Mouse (Mus musculus) liver, adult 2 months (tissue): ENCODE results near the gene Cplx3. TPM values are rescaled to one million over a fixed set of nuclear protein-coding genes. Genes with fewer than 3 reads are reported as not detected.
A peak's percentile ranks its signal among the peaks of the same experiment; 100 is the strongest.

Experiments
- DNase-seq: peaks from one replicate; pipeline ENCODE4 v3.0.0-alpha.2; 2011; ENCODE audit warnings: low read depth, low spot score; ENCODE audit errors: extremely low read depth
- H3K27ac ChIP-seq: fragments of 200-500 bp; replicated peaks from 2 replicates; pipeline ENCODE4 v1.5.1; 2012; ENCODE audit warnings: low read depth, mild to moderate bottlenecking, control low read depth, inconsistent platforms, low read length; ENCODE audit not compliant: insufficient read depth
- H3K27me3 ChIP-seq: fragments of 200-500 bp; 2 replicates; pipeline ENCODE4 v1.6.1; 2012; ENCODE audit warnings: mild to moderate bottlenecking, moderate library complexity, low read length, inconsistent platforms; ENCODE audit not compliant: control insufficient read depth, insufficient read depth
- H3K36me3 ChIP-seq: fragments of 200-500 bp; 2 replicates; pipeline ENCODE4 v1.6.1; 2012; ENCODE audit warnings: low read length, inconsistent platforms; ENCODE audit not compliant: control insufficient read depth, insufficient read depth
- H3K4me1 ChIP-seq: fragments of 200-500 bp; 2 replicates; pipeline ENCODE4 v1.6.1; 2011; ENCODE audit warnings: low read length; ENCODE audit not compliant: control insufficient read depth, insufficient read depth
- H3K4me3 ChIP-seq: fragments of 200-500 bp; 2 replicates; pipeline ENCODE4 v1.5.1; 2011; ENCODE audit warnings: low read depth, mild to moderate bottlenecking, control low read depth, low read length, moderate library complexity; ENCODE audit not compliant: insufficient read depth
- H3K79me2 ChIP-seq: fragments of 200-500 bp; 2 replicates; pipeline ENCODE4 v1.6.1; 2012; ENCODE audit warnings: inconsistent platforms, mild to moderate bottlenecking, low read length, moderate library complexity; ENCODE audit not compliant: control insufficient read depth, insufficient read depth
- H3K9ac ChIP-seq: fragments of 200-500 bp; 2 replicates; pipeline ENCODE4 v1.6.1; 2012; ENCODE audit warnings: low read depth, mild to moderate bottlenecking, control low read depth, inconsistent platforms, low read length
- CTCF ChIP-seq: fragments of 200-500 bp; IDR thresholded peaks from 2 replicates; pipeline ENCODE4 v1.5.1; 2011; ENCODE audit warnings: low read depth, low read length, control low read depth
- POLR2A ChIP-seq: fragments of 200-500 bp; IDR thresholded peaks from 2 replicates; pipeline ENCODE4 v1.6.1; 2011; ENCODE audit warnings: low read length, control low read depth; ENCODE audit not compliant: insufficient read depth; ENCODE audit errors: extremely low read depth
- WGBS: fragments of 180-500 bp; shearing (Covaris S2); methylation state at CpG from one replicate; pipeline ENCODE4 v1.1.7; 2018; 5-methylcytosine and 5-hydroxymethylcytosine counted together
- polyA plus RNA-seq: library from polyadenylated mRNA; depleted of rRNA; stranded (reverse); fragments of >200 nt; gene quantifications from 2 replicates; pipeline ENCODE4 v1.2.3, GENCODE M21; 2012
- total RNA-seq: library from RNA; depleted of rRNA; stranded (reverse); fragments of >200 nt; gene quantifications from 2 replicates; pipeline ENCODE4 v1.2.3, GENCODE M21; 2014

The Cplx3 gene
- total and polyA plus RNA-seq, 2 experiments, result not detected

DNA sequence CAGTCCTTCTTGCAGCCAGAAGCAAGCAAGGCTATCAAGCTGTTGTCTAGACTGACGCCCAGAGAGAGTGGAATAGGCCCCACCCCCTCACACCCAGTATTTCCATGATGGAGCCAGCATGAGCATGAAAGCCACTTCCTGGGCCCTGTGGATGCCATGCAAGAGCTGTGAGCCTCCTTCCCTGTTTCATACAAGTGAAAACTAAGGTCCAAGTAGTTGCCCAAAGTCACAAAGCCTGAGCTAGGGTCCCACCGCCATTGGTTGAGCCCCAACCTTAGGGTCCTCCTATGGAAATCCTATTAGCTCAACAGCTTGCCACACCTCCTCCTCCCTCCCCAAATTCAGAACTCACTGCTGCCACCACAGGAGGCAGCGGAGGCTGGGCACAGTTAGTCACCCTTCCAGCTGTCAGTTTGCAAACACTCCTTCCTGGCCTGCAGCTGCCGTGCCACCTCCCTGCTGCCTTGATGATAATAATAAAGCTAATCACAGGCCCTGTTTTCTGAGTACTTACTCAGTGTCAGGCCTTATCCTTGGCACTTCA is 27.5 kb upstream of the Cplx3 start:
- Histone ChIP-seq H3K4me1 (peaks cover 16% of the 10 kb centered on the region), H3K27ac (no peak overlapping the region), H3K36me3 (no peaks in the 10 kb centered on the region; the same call in 1 of the 2 replicates), H3K4me3 (no peak overlapping the region), H3K79me2 (peaks cover 37% of the 10 kb centered on the region; the same call in 1 of the 2 replicates), H3K9ac (no peak overlapping the region), H3K27me3 (no peaks in the 10 kb centered on the region)
- 40% methylated on average over 4 of the region's 4 CpGs for WGBS
- TF ChIP-seq POLR2A (no peak), CTCF (no peak)
- DNase-seq, result no peak

DNA sequence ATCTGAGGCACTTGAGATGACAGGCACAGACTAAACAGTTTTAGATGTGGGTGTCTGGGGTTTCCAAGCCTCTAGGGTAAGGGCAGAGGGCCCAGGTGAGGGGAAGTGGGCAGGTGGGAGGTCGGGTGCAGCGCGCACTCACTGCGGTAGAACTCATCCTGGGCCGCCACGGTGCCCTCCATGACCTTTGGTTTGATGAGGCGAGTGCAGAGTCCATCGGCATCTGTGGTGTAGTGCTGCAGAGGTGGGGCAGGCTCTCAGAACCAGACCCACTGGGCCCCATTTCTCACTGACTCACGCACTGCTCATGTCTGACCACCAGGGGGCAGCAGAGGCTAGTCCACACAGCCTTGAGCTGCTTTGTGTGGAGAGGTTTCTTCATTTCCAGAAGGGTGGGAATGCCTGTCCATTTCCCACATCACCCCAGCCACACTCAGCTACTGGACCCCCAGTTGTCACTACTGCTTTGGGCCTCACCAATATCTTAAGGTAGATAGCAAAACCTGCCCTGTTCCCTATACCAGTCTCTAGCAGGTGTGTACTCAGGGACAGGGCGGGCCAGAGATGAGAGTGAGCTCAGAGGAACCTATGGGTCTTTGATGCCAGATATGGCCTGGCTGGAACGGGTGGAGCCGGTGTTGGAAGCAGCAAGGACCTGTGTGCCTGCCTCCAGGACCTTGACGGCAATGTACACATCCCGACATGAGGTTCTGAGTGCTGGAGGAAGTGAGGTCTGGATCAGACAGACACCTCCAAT is 23.2 kb upstream of the Cplx3 start:
- no peaks in the 10 kb centered on the region for H3K27me3 ChIP-seq
- no peak overlapping the region for H3K4me3 ChIP-seq
- H3K36me3 ChIP-seq, result peaks cover 15% of the 10 kb centered on the region; the same call in 1 of the 2 replicates
- no peak for DNase-seq
- H3K79me2 ChIP-seq, result peaks cover 11% of the 10 kb centered on the region; the same call in 1 of the 2 replicates
- no peak overlapping the region for H3K9ac ChIP-seq
- peaks cover 7% of the 10 kb centered on the region for H3K4me1 ChIP-seq
- 46% methylated on average over 14 of the region's 14 CpGs for WGBS
- peak; percentile 99 for TF ChIP-seq CTCF
- TF ChIP-seq POLR2A, result no peak
- no peak overlapping the region for H3K27ac ChIP-seq

DNA sequence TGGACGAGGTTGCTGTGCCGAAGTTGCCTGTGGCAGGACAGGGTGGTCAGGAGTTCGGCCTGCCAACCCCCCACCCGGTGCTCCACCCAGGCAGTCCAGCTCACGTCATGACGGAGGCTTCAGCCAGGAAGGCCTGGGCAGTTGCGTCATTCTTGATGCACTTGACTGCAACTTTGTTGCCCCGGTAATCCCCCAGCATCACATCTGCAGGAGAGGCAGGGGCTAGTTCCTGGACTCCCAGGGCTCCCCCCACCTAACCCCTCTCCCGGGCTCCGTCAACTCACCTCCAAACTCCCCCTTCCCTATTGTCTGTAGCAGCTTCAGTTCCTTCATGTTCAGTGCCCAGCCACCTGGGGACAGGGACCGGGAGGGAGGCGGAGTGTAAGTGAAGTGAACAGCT is 22.6 kb upstream of the Cplx3 start:
- no peak overlapping the region for H3K9ac ChIP-seq
- peaks cover 5% of the 10 kb centered on the region for H3K4me1 ChIP-seq
- H3K4me3 ChIP-seq, result no peak overlapping the region
- H3K79me2 ChIP-seq, result peaks cover 7% of the 10 kb centered on the region; the same call in 1 of the 2 replicates
- no peak overlapping the region for H3K27ac ChIP-seq
- no peak for DNase-seq
- H3K36me3 ChIP-seq, result peaks cover 15% of the 10 kb centered on the region; the same call in 1 of the 2 replicates
- TF ChIP-seq POLR2A, result no peak
- no peak for TF ChIP-seq CTCF
- H3K27me3 ChIP-seq, result no peaks in the 10 kb centered on the region
- 84% methylated on average over 12 of the region's 12 CpGs for WGBS

DNA sequence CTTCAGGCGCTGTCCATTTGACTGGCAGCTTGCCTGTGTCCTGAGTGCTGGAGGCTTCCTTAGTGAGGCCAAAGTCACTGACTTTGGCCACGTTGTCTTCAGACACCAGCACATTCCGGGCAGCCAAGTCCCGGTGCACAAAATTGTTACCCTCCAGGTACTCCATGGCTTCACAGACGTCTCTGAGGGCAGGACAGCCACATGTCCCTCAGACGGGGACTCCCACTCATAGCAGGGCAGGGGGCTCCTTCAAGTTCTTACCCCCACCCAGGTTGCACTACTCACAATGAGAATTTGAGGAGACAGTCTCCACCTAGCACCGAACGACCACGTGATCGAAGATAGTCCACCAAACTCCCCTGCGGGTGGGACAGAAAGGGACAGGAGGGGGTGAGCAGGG is 21.8 kb upstream of the Cplx3 start:
- WGBS, result 91% methylated on average over 11 of the region's 11 CpGs
- H3K79me2 ChIP-seq, result no peaks in the 10 kb centered on the region
- H3K27me3 ChIP-seq, result no peaks in the 10 kb centered on the region
- H3K9ac ChIP-seq, result no peak overlapping the region
- no peak for DNase-seq
- peaks cover 5% of the 10 kb centered on the region for H3K4me1 ChIP-seq
- TF ChIP-seq CTCF (no peak), POLR2A (no peak)
- no peak overlapping the region for H3K4me3 ChIP-seq
- H3K27ac ChIP-seq, result no peak overlapping the region
- H3K36me3 ChIP-seq, result peaks cover 15% of the 10 kb centered on the region; the same call in 1 of the 2 replicates

DNA sequence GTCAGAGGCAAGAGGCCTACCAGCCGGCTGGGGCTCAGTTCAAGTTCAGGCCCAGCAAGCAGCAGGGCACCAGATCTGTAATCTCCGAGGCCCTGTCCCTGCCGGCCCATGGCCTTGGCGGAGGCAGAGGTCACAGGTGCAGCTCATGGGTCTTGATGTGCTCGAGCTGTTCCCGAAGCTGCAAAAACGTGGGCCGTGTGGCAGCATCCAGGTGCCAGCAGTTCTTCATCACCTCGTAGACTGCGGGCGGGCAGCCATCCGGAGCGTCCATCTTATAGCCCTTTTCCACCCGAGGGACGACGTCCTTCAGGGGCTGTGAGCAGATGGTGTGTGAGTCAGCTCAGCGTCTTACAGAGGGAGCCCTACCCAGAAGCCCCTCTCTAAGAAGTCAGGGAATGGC is 21.1 kb upstream of the Cplx3 start:
- 90% methylated on average over 17 of the region's 17 CpGs for WGBS
- DNase-seq, result no peak
- Histone ChIP-seq H3K4me3 (no peak overlapping the region), H3K9ac (no peak overlapping the region), H3K4me1 (peaks cover 5% of the 10 kb centered on the region), H3K36me3 (peaks cover 15% of the 10 kb centered on the region; the same call in 1 of the 2 replicates), H3K27ac (no peak overlapping the region), H3K79me2 (no peaks in the 10 kb centered on the region), H3K27me3 (no peaks in the 10 kb centered on the region)
- TF ChIP-seq CTCF (no peak), POLR2A (no peak)
